In genomic region chr11:119148829-119149228, GRCm38 (mm10) we compare ENCODE assay signal across 16 mouse cellular contexts.
"Had no signal": no experiment of that assay in that cellular context is flagged by ENCODE, and none has a peak within 500 bp of the region (broad histone marks: within the 10 kb centered on the region; RNA-seq: fewer than 3 reads in every experiment).

No protein-coding gene starts in this region.

- H3K4me2 ChIP-seq: neural tube, embryonic 13.5 days; neural tube, embryonic 15.5 days; stomach, embryonic 15.5 days had no signal

- H3K27me3 ChIP-seq: neural tube, embryonic 13.5 days; neural tube, embryonic 15.5 days; stomach, embryonic 15.5 days had no signal

- H3K27ac ChIP-seq: neural tube, embryonic 13.5 days; neural tube, embryonic 15.5 days; stomach, embryonic 15.5 days; stomach, postnatal 0 days had no signal

- H3K9me3 ChIP-seq: neural tube, embryonic 13.5 days; neural tube, embryonic 15.5 days; stomach, embryonic 15.5 days had no signal

- H3K9ac ChIP-seq: neural tube, embryonic 13.5 days; neural tube, embryonic 15.5 days; stomach, embryonic 15.5 days had no signal

- H3K4me3 ChIP-seq: neural tube, embryonic 13.5 days; neural tube, embryonic 15.5 days; stomach, embryonic 15.5 days had no signal

- DNase-seq: retina, postnatal 1 day; right cerebral cortex, adult 18-20 months; right cerebral cortex, postnatal 14 days; right cerebral cortex, postnatal 25 days; right cerebral cortex, postnatal 4 days; spleen, adult 18-20 months; thymus, adult 18-20 months; thymus, adult 2 months; thymus, postnatal 14 days; thymus, postnatal 25 days; thymus, postnatal 36 days; thymus, postnatal 4 days had no signal
